Mouse (Mus musculus) limb, embryonic 14.5 days (tissue): ENCODE data around the gene Rabggtb. TPM values are rescaled to one million over a fixed set of nuclear protein-coding genes. Genes with fewer than 3 reads are reported as not detected.

Experiments used
- ATAC-seq: fragments of 200-750 bp; cut with Nextera tagmentation; 2 replicates; pipeline ENCODE4 v1.8.0; 2017; ENCODE audit warnings: low read depth, moderate number of reproducible peaks, moderate TSS enrichment; ENCODE audit not compliant: low FRiP score
- DNase-seq: peaks from one replicate; pipeline ENCODE4 v3.0.0-alpha.2; 2015; ENCODE audit warnings: low spot score
- H3K27ac ChIP-seq: fragments of 300-500 bp; sonication (generic); replicated peaks from 2 replicates; pipeline ENCODE4 v1.5.1; 2014; ENCODE audit warnings: low read depth, mild to moderate bottlenecking, low read length, moderate library complexity, mixed read lengths
- H3K27me3 ChIP-seq: fragments of 300-500 bp; sonication (generic); 2 replicates; pipeline ENCODE4 v1.6.1; 2014; ENCODE audit warnings: low read length, mixed read lengths; ENCODE audit not compliant: control insufficient read depth, insufficient read depth
- H3K36me3 ChIP-seq: fragments of 300-500 bp; sonication (generic); 2 replicates; pipeline ENCODE4 v1.6.1; 2014; ENCODE audit warnings: mild to moderate bottlenecking, low read length, moderate library complexity, mixed read lengths; ENCODE audit not compliant: control insufficient read depth, insufficient read depth
- H3K4me1 ChIP-seq: fragments of 300-500 bp; sonication (generic); 2 replicates; pipeline ENCODE4 v1.6.1; 2014; ENCODE audit warnings: antibody characterized with exemption, low read length, mixed read lengths; ENCODE audit not compliant: control insufficient read depth, insufficient read depth
- H3K4me2 ChIP-seq: fragments of 300-500 bp; sonication (generic); replicated peaks from 2 replicates; pipeline ENCODE4 v1.6.1; 2014; ENCODE audit warnings: low read depth, mild to moderate bottlenecking, low read length, moderate library complexity; ENCODE audit not compliant: severe bottlenecking
- H3K4me3 ChIP-seq: fragments of 300-500 bp; sonication (generic); replicated peaks from 2 replicates; pipeline ENCODE4 v1.5.1; 2014; ENCODE audit warnings: low read length
- H3K9ac ChIP-seq: fragments of 300-500 bp; sonication (generic); 2 replicates; pipeline ENCODE4 v1.6.1; 2014; ENCODE audit warnings: mild to moderate bottlenecking, low read depth, low read length, moderate library complexity; ENCODE audit not compliant: severe bottlenecking
- H3K9me3 ChIP-seq: fragments of 300-500 bp; sonication (generic); 2 replicates; pipeline ENCODE4 v1.6.1; 2016; ENCODE audit warnings: low read length; ENCODE audit not compliant: control insufficient read depth
- POLR2A ChIP-seq: fragments of 200-500 bp; IDR thresholded peaks from 2 replicates; pipeline ENCODE4 v1.8.0; 2012; ENCODE audit warnings: inconsistent platforms, mild to moderate bottlenecking, moderate library complexity, borderline replicate concordance; ENCODE audit not compliant: insufficient read depth, insufficient read length; ENCODE audit errors: extremely low read depth
- WGBS: fragments of 180-500 bp; shearing (Covaris S2); extraction: QIAGEN DNeasy Blood & Tissue Kit; methylation state at CpG from one replicate; pipeline ENCODE4 v1.1.7; 2014; 5-methylcytosine and 5-hydroxymethylcytosine counted together
- polyA plus RNA-seq, 2 experiments: library from polyadenylated mRNA; depleted of rRNA in 1 of 2; stranded (reverse) in 1 of 2; unstranded in 1 of 2; fragments of >200 nt; fragmentation: Nextera tagmentation in 1 of 2; extraction: Ambion mirVana in 1 of 2; gene quantifications; 2 replicates each; pipeline versions ENCODE4 v1.2.1 to v1.2.3; 2012 to 2014

The Rabggtb gene
- polyA plus RNA-seq, 2 experiments = 50.7 to 115 TPM

DNA sequence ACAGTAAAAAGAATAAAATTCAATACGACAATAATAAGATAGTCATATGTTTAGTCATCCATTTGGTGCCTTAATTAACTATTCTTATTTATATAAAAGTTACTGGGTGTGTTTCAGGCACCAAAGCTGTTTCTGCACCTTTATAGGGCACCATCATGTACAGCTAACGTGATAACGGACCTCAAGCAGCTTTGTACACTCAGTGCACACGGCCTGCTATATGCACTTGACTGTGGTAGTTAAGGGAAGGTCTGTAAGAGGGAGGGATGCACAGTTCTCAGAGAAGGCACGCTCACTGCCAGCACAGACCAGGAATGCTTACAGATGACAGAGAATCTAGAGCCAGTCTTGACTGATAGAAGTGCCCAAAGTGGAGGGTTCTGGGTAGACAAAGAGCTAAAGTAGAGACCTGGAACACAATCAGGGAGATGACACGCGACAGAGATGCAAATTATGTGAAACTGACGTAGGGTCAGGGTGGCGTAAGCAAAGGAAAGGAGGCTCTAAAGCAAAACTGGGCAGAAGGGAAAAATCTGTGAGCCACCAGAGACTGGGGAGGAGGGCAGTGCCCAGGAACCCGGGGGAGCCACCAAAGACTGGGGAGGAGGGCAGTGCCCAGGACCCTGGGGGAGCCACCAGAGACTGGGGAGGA lies 54.3 kb downstream of the Rabggtb start:
- H3K27ac ChIP-seq = no peak overlapping the region
- no peak overlapping the region for H3K4me2 ChIP-seq
- TF ChIP-seq POLR2A = no peak
- no peaks in the 10 kb centered on the region for H3K36me3 ChIP-seq
- no peak overlapping the region for H3K9ac ChIP-seq
- H3K9me3 ChIP-seq = no peaks in the 10 kb centered on the region
- no peak for DNase-seq
- H3K4me1 ChIP-seq = no peaks in the 10 kb centered on the region
- H3K27me3 ChIP-seq = no peaks in the 10 kb centered on the region
- H3K4me3 ChIP-seq = no peak overlapping the region
- 81% methylated on average over 10 of the region's 10 CpGs for WGBS
- no peak for ATAC-seq

Other genes with a start within 250 kb of the Rabggtb start
- gene St6galnac3, start 187.8 kb downstream of the Rabggtb start, polyA plus RNA-seq (2012; rRNA removed) = 20.7 and 21.3 TPM in 2 replicates
- 36.0 and 49.5 TPM in 2 replicates for gene St6galnac3, start 187.8 kb downstream of the Rabggtb start, polyA plus RNA-seq (2014; fragmentation: Nextera tagmentation; extraction: Ambion mirVana)
- 0.24 and 0.41 TPM in 2 replicates for gene Asb17, start 68.8 kb downstream of the Rabggtb start, polyA plus RNA-seq (2012; rRNA removed)
- 1.2 and 1.4 TPM in 2 replicates for gene Asb17, start 68.8 kb downstream of the Rabggtb start, polyA plus RNA-seq (2014; fragmentation: Nextera tagmentation; extraction: Ambion mirVana)
- gene Msh4, start 6.9 kb downstream of the Rabggtb start, polyA plus RNA-seq (2012; rRNA removed) = 0.10 and 0.11 TPM in 2 replicates
- 0.17 TPM in 1 of 2 replicates, not detected in the other for gene Msh4, start 6.9 kb downstream of the Rabggtb start, polyA plus RNA-seq (2014; fragmentation: Nextera tagmentation; extraction: Ambion mirVana)
- gene Acadm, start 31.6 kb upstream of the Rabggtb start, polyA plus RNA-seq (2012; rRNA removed) = 67.2 and 78.2 TPM in 2 replicates
- 65.3 and 67.8 TPM in 2 replicates for gene Acadm, start 31.6 kb upstream of the Rabggtb start, polyA plus RNA-seq (2014; fragmentation: Nextera tagmentation; extraction: Ambion mirVana)
- 2.8 and 3.2 TPM in 2 replicates for gene Slc44a5, start 60.4 kb upstream of the Rabggtb start, polyA plus RNA-seq (2012; rRNA removed)
- 1.5 and 1.6 TPM in 2 replicates for gene Slc44a5, start 60.4 kb upstream of the Rabggtb start, polyA plus RNA-seq (2014; fragmentation: Nextera tagmentation; extraction: Ambion mirVana)